Mouse (Mus musculus) T-cell, adult 2 months (primary cell): ENCODE results near the gene Med26.

Experiments used
- DNase-seq: peaks from one replicate; pipeline ENCODE4 v3.0.0; 2022; ENCODE audit warnings: low spot score

Med26 gene

GRCm38 (mm10) chr8:72487014-72487413 lies 61.1 kb downstream of the Med26 start:
- DNase-seq = no peak

GRCm38 (mm10) chr8:72485456-72486199 lies 62.4 kb downstream of the Med26 start:
- DNase-seq = no peak

- DNase-seq = peak; percentile 99
Measured at GRCm38 (mm10) chr8:72474826-72475546, 73.1 kb downstream of the Med26 start, which contains the start of gene Cherp. Gene Cherp, minus strand, starts transcription at chr8:72475226.

- no peak for DNase-seq
Measured at GRCm38 (mm10) chr8:72470684-72471083, 77.4 kb downstream of the Med26 start.

- no peak for DNase-seq
Measured at GRCm38 (mm10) chr8:72469984-72470383, 78.1 kb downstream of the Med26 start.

GRCm38 (mm10) chr8:72469243-72469642 lies 78.8 kb downstream of the Med26 start:
- no peak for DNase-seq

- no peak for DNase-seq
Measured at GRCm38 (mm10) chr8:72464211-72464610, 83.9 kb downstream of the Med26 start.

GRCm38 (mm10) chr8:72459881-72460533 lies 88.1 kb downstream of the Med26 start:
- no peak for DNase-seq

GRCm38 (mm10) chr8:72458457-72458856 lies 89.6 kb downstream of the Med26 start:
- DNase-seq = no peak

- DNase-seq = no peak
Measured at GRCm38 (mm10) chr8:72457806-72458205, 90.3 kb downstream of the Med26 start.

- no peak for DNase-seq
Measured at GRCm38 (mm10) chr8:72455317-72455716, 92.8 kb downstream of the Med26 start.

GRCm38 (mm10) chr8:72453904-72454303 lies 94.2 kb downstream of the Med26 start:
- DNase-seq = no peak

- DNase-seq = no peak
Measured at GRCm38 (mm10) chr8:72451516-72451915, 96.6 kb downstream of the Med26 start.

GRCm38 (mm10) chr8:72445071-72445470 lies 103.0 kb downstream of the Med26 start:
- no peak for DNase-seq
